Mouse (Mus musculus): ENCODE measurements around the gene Mturn.

DNA sequence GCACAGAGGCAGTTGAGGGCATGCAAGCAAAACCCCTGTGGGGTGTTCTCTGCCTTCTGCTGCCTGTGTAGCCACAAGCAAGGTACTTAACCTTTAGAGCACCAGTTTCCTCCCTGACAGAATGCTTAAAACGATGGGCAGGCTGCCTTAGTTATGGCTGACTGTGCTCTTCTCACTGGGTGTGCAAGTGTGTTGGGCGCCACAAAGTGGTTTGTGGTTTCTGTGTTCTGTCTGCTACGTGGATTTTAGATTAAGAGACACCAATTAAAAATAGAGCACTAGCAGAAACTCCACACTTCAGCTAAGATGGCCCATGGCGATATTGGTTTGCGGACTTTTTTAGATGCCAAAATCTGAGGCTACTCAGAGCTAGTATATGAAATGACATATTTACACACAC lies 3.7 kb downstream of the Mturn start:
- TF ChIP-seq CTCF (IDR thresholded peaks at IDR 0.05; ENCODE audit: borderline replicate concordance, insufficient read depth, low read depth, low read length) (no peak), POLR2A (IDR thresholded peaks at IDR 0.05; ENCODE audit: borderline replicate concordance, insufficient read depth, low read length) (no peak)

Data from cerebellum, adult 2 months (tissue).